Comparison of ENCODE assay signal across 23 mouse cellular contexts in genomic region chr13:50460433-50460832, GRCm38 (mm10). TPM values are rescaled to one million over a fixed set of nuclear protein-coding genes. Genes with fewer than 3 reads are reported as not detected.
DNase-seq lines count a peak whose midpoint lies in the region; TF ChIP-seq lines count a peak whose summit lies in the region.
"Not testable (repeated sequence)": the region's sequence is repeated elsewhere in the genome, so short reads cannot be mapped to it uniquely, and the experiment has no call there.
"Had no signal": no experiment of that assay in that cellular context is flagged by ENCODE, and none has a peak within 500 bp of the region (broad histone marks: within the 10 kb centered on the region; RNA-seq: fewer than 3 reads in every experiment).

No protein-coding gene starts in this region.

- not testable (repeated sequence) for H3K9ac ChIP-seq in ES-Bruce4 (ENCODE audit: low read depth, poor library complexity, severe bottlenecking); ES-E14 (ENCODE audit: insufficient read depth, low read depth, low read length, poor library complexity, severe bottlenecking)

- TF ChIP-seq POLR2A in ES-Bruce4 (IDR thresholded peaks at IDR 0.05; ENCODE audit: insufficient read depth, low read length), result not testable (repeated sequence)

- peak; percentile 97 for TF ChIP-seq EP300 in ES-Bruce4 (IDR thresholded peaks at IDR 0.05; ENCODE audit: insufficient read depth, low read depth, low read length)

- H3K27me3 ChIP-seq in ES-Bruce4 (ENCODE audit: control insufficient read depth, insufficient read depth, low read length, poor library complexity, severe bottlenecking), result not testable (repeated sequence)

- not testable (repeated sequence) for H3K4me3 ChIP-seq in ES-Bruce4 (ENCODE audit: low read depth, low read length); ES-E14 (ENCODE audit: insufficient read depth in 1 of 2, low read depth in 1 of 2, low read length in 2 of 2, poor library complexity in 1 of 2, severe bottlenecking in 1 of 2)

- not testable (repeated sequence) for H3K4me1 ChIP-seq in ES-Bruce4 (ENCODE audit: control insufficient read depth, insufficient read depth, low read length)
- H3K4me1 ChIP-seq in ES-E14 (ENCODE audit: control insufficient read depth in 2 of 2, insufficient read depth in 2 of 2, low read length in 2 of 2, poor library complexity in 1 of 2), result peaks cover 15 to 19% of the 10 kb centered on the region in 2 experiments; a peak in 3 of 4 replicates

- H3K9me3 ChIP-seq in ES-Bruce4 (replicated peaks; ENCODE audit: control insufficient read depth, insufficient read depth, low read length, poor library complexity, severe bottlenecking); ES-E14 (ENCODE audit: control insufficient read depth, insufficient read depth, low read depth, low read length): not testable (repeated sequence)

- H3K27ac ChIP-seq in ES-Bruce4 (ENCODE audit: insufficient read depth, low read length), result not testable (repeated sequence)
- H3K27ac ChIP-seq in ES-E14 (ENCODE audit: insufficient read depth, low read depth, low read length, poor library complexity, severe bottlenecking), result peak overlapping the region; percentile 79; the same call in 1 of the 2 replicates

- in situ Hi-C loops in ES-E14 (cut with MboI; ENCODE audit: low sequenced_read_pairs in 2 of 2, unreplicated experiment in 2 of 2), result not testable (repeated sequence)

- H3K36me3 ChIP-seq in ES-Bruce4 (ENCODE audit: control insufficient read depth, insufficient read depth, low read length, poor library complexity, severe bottlenecking); ES-E14 (ENCODE audit: control insufficient read depth, insufficient read depth, low read length, poor library complexity, severe bottlenecking): not testable (repeated sequence)

- TF ChIP-seq CTCF in ES-Bruce4 (IDR thresholded peaks at IDR 0.05; ENCODE audit: low read depth, low read length), result not testable (repeated sequence)

- DNase-seq in ES-CJ7 (ENCODE audit: low read depth, low spot score) (peak; percentile 83), ES-E14 (ENCODE audit: low read depth, low spot score) (peak; percentile 47), R1 (ENCODE audit: low read depth, low spot score) (peak; percentile 90), ZHBTc4 (ENCODE audit: low read depth, low spot score) (peak; percentile 85)
- peak; percentile 29 for DNase-seq in heart, adult 11 months

RNA-seq across cellular contexts. Expression of gene Nutm2, which starts 6.7 kb away (rescaled TPM):
- not detected in 2 replicates for polyA plus RNA-seq in ES-Bruce4 (2011; ENCODE audit: insufficient read depth, insufficient read length, low read depth, missing spikeins)
- 0.11 TPM in 1 of 2 replicates, not detected in the other for total RNA-seq in ES-E14 (2012; rRNA removed)
- total RNA-seq: adrenal gland, adult 18-20 months; adrenal gland, adult 2 months; adrenal gland, adult 8-10 months; adrenal gland, postnatal 10 days; adrenal gland, postnatal 14 days; adrenal gland, postnatal 25 days; adrenal gland, postnatal 36 days; adrenal gland, postnatal 4 days; CH12.LX; G1E; MEL had no signal
- polyA plus RNA-seq: activated CD4-positive, CD25-positive, alpha-beta regulatory T cell, adult 4 months; adrenal gland, adult 2 months; brain, embryonic 14.5 days; C2C12; CD4-positive, CD25-positive, alpha-beta regulatory T cell, adult 4 months; cerebellum, adult 2 months; G1E; Patski had no signal

RNA-seq across cellular contexts. Expression of gene Gm47429, which starts 16.7 kb away (rescaled TPM):
- not detected in 2 replicates for polyA plus RNA-seq in ES-Bruce4 (2011; ENCODE audit: insufficient read depth, insufficient read length, low read depth, missing spikeins)
- total RNA-seq in ES-E14 (2012; rRNA removed), result 0.67 TPM in 1 of 2 replicates, not detected in the other
- total RNA-seq: adrenal gland, adult 18-20 months; adrenal gland, adult 2 months; adrenal gland, adult 8-10 months; adrenal gland, postnatal 10 days; adrenal gland, postnatal 14 days; adrenal gland, postnatal 25 days; adrenal gland, postnatal 36 days; adrenal gland, postnatal 4 days; CH12.LX; G1E; MEL had no signal
- polyA plus RNA-seq: activated CD4-positive, CD25-positive, alpha-beta regulatory T cell, adult 4 months; adrenal gland, adult 2 months; brain, embryonic 14.5 days; C2C12; CD4-positive, CD25-positive, alpha-beta regulatory T cell, adult 4 months; cerebellum, adult 2 months; G1E; Patski had no signal

RNA-seq across cellular contexts. Expression of gene Fbxw17, which starts 42.8 kb away (rescaled TPM):
- 18.8 and 27.5 TPM in 2 replicates for polyA plus RNA-seq in ES-Bruce4 (2011; ENCODE audit: insufficient read depth, insufficient read length, low read depth, missing spikeins)
- 17.6 and 26.5 TPM in 2 replicates for total RNA-seq in ES-E14 (2012; rRNA removed)
- total RNA-seq: MEL had no signal
- polyA plus RNA-seq: G1E had no signal

Comparison
In these comparisons a context has a peak if more than half of its experiments do, and no peak if none do; other contexts are left out.
1. DNase-seq: peak in every context shown above with its lines; median percentile 90 in R1; 85 in ZHBTc4; 83 in ES-CJ7; 47 in ES-E14; 29 in heart, adult 11 months.